Mouse (Mus musculus): ENCODE results near the gene Gm20449. TPM values are rescaled to one million over a fixed set of nuclear protein-coding genes. Genes with fewer than 3 reads are reported as not detected.
A peak's percentile ranks its signal among the peaks of the same experiment; 100 is the strongest.
"Not testable (repeated sequence)": the region's sequence is repeated elsewhere in the genome, so short reads cannot be mapped to it uniquely, and the experiment has no call there.

Gene Gm20449
- polyA plus RNA-seq, 1 experiment from 2014 or later = 0.07 TPM

DNA sequence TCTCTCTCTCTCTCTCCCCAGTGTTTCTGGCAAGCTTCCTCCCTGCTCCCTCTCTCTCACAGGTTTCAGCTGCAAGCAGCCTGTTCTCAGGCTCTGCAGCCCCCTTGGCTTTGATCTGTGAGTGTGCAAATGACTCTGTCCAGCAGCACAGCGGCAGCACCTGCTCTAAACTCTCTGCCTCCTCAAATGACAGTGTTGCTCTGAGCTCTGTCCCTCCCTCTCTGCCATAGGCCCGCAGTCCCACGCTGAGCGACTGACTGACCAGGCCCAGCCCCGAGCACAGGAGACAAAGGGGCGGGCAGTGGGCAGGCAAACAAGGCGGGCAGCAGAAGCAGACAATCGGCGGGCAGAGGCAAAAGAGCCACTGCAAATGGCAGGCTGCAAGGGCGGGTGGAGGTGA, 47.4 kb downstream of the Gm20449 start:
- DNase-seq (ENCODE audit: low spot score) (no peak), ATAC-seq (replicated peaks; ENCODE audit: low FRiP score) (peak; percentile 20; the same call in 1 of the 2 replicates)

DNA sequence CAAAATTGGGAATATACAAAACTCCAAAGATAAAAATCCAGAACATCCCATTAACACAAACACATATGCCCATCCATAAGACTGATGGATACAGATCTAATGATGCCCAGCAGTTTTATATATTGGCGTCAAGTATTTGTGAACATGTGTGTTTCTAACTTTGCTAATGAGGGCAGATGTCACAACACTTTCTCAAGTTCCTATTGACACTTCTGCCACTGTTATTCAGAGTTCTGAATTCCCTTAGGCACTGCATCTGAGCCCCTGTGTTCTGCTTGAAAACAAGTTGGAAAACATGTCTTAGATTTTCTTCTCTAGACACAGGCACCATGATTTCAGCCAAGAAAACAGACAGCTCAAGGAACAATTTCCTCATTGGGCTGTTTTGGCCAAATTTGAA, 50.6 kb downstream of the Gm20449 start, which contains the start of gene Vmn2r57:
TSS of gene Vmn2r57 (minus strand) at position 101 of the 400 bp plus-strand sequence.
- WGBS = 53% methylated on average over 1 of the region's 1 CpGs
- not testable (repeated sequence) for H3K27me3 ChIP-seq (replicated peaks; ENCODE audit: control insufficient read depth, insufficient read depth, low read length); H3K4me2 ChIP-seq

More for the DNA sequence above, 47.4 kb downstream of the Gm20449 start:
- Histone ChIP-seq H3K36me3 (ENCODE audit: control insufficient read depth, insufficient read depth, low read length) (no peaks in the 10 kb centered on the region), H3K9me3 (ENCODE audit: control insufficient read depth, low read length) (peaks cover 3% of the 10 kb centered on the region), H3K27me3 (replicated peaks; ENCODE audit: control insufficient read depth, insufficient read depth, low read length) (no peaks in the 10 kb centered on the region), H3K27ac (ENCODE audit: low read depth, low read length) (no peak overlapping the region), H3K4me2 (no peak overlapping the region), H3K4me1 (replicated peaks; ENCODE audit: control insufficient read depth, insufficient read depth, low read length) (no peaks in the 10 kb centered on the region), H3K9ac (ENCODE audit: low read depth, low read length) (no peak overlapping the region), H3K4me3 (ENCODE audit: low read depth, low read length) (no peak overlapping the region)
- WGBS = 17% methylated on average over 10 of the region's 10 CpGs

DNA sequence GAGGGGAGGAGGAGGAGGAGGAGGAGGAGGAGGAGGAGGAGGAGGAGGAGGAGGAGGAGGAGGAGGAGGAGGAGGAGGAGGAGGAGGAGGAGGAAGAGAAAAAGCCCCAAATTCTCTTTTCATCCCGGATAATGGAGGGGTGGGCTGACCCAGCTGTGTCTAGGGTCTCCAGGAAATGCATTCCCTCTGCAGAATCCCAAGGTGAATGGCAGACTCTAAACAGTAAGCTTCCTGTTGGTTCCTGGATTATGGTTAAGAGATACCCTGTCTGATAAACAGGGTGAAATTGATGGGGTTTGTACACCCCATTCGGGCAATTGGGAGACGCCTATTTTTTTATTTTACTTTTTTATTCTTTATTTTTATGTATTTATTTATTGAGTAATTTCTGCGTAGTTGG, 105.1 kb downstream of the Gm20449 start:
- Histone ChIP-seq H3K9me3 (ENCODE audit: control insufficient read depth, low read length) (no peaks in the 10 kb centered on the region), H3K4me1 (replicated peaks; ENCODE audit: control insufficient read depth, insufficient read depth, low read length) (no peaks in the 10 kb centered on the region), H3K27me3 (replicated peaks; ENCODE audit: control insufficient read depth, insufficient read depth, low read length) (no peaks in the 10 kb centered on the region), H3K4me2 (peak overlapping the region; percentile 12; the same call in 1 of the 2 replicates), H3K36me3 (ENCODE audit: control insufficient read depth, insufficient read depth, low read length) (no peaks in the 10 kb centered on the region), H3K4me3 (ENCODE audit: low read depth, low read length) (no peak overlapping the region), H3K9ac (ENCODE audit: low read depth, low read length) (no peak overlapping the region), H3K27ac (ENCODE audit: low read depth, low read length) (no peak overlapping the region)
- DNase-seq (ENCODE audit: low spot score) = no peak
- ATAC-seq (replicated peaks; ENCODE audit: low FRiP score) = no peak
- 71% methylated on average over 4 of the region's 4 CpGs for WGBS

More for the DNA sequence above, 50.6 kb downstream of the Gm20449 start, which contains the start of gene Vmn2r57:
- H3K9me3 ChIP-seq (ENCODE audit: control insufficient read depth, low read length); H3K9ac ChIP-seq (ENCODE audit: low read depth, low read length); DNase-seq (ENCODE audit: low spot score); H3K4me3 ChIP-seq (ENCODE audit: low read depth, low read length); ATAC-seq (replicated peaks; ENCODE audit: low FRiP score); H3K27ac ChIP-seq (ENCODE audit: low read depth, low read length); H3K36me3 ChIP-seq (ENCODE audit: control insufficient read depth, insufficient read depth, low read length); H3K4me1 ChIP-seq (replicated peaks; ENCODE audit: control insufficient read depth, insufficient read depth, low read length): not testable (repeated sequence)

DNA sequence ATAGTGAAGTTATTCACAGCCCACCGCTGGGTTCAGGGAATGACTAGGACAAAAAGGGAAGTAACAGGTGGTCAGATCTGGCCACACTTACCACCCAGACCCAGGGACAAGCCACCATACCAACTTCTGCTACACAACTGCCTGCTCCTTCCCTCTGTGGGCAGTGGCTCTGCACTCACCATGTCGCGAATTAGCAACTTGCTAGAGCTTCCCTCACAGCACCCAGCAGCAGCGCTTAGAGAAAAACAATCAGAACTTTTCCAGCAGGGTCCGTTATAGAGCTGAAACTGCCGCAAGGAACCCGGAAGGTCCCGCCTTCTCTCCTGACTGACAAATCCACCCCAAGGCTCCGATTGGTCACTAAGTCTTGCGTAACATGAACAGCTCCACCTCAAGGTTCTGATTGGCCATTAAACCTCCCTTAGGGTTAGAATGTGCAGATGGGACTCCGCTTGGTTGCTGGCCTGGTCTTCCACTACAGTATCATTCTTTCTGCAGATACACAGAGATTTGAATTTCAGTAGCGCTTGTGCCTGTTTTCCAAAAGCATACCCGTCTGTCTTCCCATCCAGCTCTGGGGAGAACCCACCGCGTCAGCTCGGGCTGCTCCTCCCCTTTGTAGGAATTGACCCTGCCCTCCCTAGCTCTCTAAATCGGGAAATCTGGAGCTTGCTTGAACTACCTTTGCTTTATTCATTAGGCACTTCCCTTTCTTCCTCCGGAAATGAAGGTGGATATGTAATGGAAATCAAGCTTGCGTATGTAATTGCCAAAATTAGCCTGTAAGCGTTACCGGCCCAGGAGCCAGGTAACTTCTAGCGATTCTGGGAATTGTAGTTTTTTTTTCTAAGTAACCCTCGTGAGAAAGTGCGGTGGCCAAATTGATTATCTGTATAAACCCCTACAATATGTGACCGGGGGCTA, 105.9 kb downstream of the Gm20449 start, which contains the start of gene AI987944:
TSS of gene AI987944 (minus strand) at position 332 of the 924 bp plus-strand sequence.
- H3K4me2 ChIP-seq = peak within 1 kb of the TSS; percentile 68
- WGBS = under 1% methylated on average over 25 of the region's 25 CpGs
- no peaks in the 10 kb centered on the region for H3K9me3 ChIP-seq (ENCODE audit: control insufficient read depth, low read length)
- H3K4me3 ChIP-seq (ENCODE audit: low read depth, low read length) = peak within 1 kb of the TSS; percentile 66
- H3K9ac ChIP-seq (ENCODE audit: low read depth, low read length) = peak within 1 kb of the TSS; percentile 62
- no peaks in the 10 kb centered on the region for H3K4me1 ChIP-seq (replicated peaks; ENCODE audit: control insufficient read depth, insufficient read depth, low read length)
- ATAC-seq (replicated peaks; ENCODE audit: low FRiP score) = peak; percentile 99
- no peaks in the 10 kb centered on the region for H3K27me3 ChIP-seq (replicated peaks; ENCODE audit: control insufficient read depth, insufficient read depth, low read length)
- no peaks in the 10 kb centered on the region for H3K36me3 ChIP-seq (ENCODE audit: control insufficient read depth, insufficient read depth, low read length)
- H3K27ac ChIP-seq (ENCODE audit: low read depth, low read length) = peak within 1 kb of the TSS; percentile 40
- DNase-seq (ENCODE audit: low spot score) = peak; percentile 77

Other genes starting within 250 kb of the Gm20449 start
- 9.0 and 9.8 TPM in 2 replicates for gene AI987944, start 106.0 kb downstream of the Gm20449 start, polyA plus RNA-seq (2014; fragmentation: Nextera tagmentation; extraction: Ambion mirVana)
- 0.07 and 0.14 TPM in 2 replicates for gene Vmn2r57, start 50.7 kb downstream of the Gm20449 start, polyA plus RNA-seq (2014; fragmentation: Nextera tagmentation; extraction: Ambion mirVana)
- 6.6 and 7.9 TPM in 2 replicates for gene AW146154, start 473 bp upstream of the Gm20449 start, polyA plus RNA-seq (2014; fragmentation: Nextera tagmentation; extraction: Ambion mirVana)
- 0.13 TPM in 1 of 2 replicates, not detected in the other for gene Gm6871, start 74.2 kb upstream of the Gm20449 start, polyA plus RNA-seq (2014; fragmentation: Nextera tagmentation; extraction: Ambion mirVana)
- 16.3 and 17.8 TPM in 2 replicates for gene 2610021A01Rik, start 99.8 kb upstream of the Gm20449 start, polyA plus RNA-seq (2014; fragmentation: Nextera tagmentation; extraction: Ambion mirVana)
- gene Zfp788, start 133.8 kb upstream of the Gm20449 start, polyA plus RNA-seq (2014; fragmentation: Nextera tagmentation; extraction: Ambion mirVana) = 5.6 and 6.9 TPM in 2 replicates

Measured in liver, embryonic 11.5 days (tissue).